Comparison of ENCODE assay signal across 1 mouse cellular context in the genomic region with DNA sequence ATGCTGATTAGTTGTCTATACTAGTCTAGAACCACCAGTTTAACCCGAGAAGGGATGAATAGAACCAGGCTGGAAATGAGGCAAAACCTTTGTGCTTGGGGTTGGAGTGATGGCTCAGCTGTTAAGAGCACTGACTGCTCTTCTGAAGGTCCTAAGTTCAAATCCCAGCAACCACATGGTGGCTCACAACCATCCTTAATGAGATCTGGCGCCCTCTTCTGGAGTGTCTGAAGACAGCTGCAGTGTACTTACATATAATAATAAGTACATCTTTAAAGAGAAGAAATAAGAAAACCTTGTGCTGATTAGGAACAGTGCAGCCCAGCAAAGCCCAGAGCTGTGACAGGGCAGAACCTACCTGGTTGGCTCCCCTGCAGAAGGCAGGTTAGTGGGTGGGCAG. TPM values are rescaled to one million over a fixed set of nuclear protein-coding genes. Genes with fewer than 3 reads are reported as not detected.
"Had no signal": no experiment of that assay in that cellular context is flagged by ENCODE, and none has a peak within 500 bp of the region (broad histone marks: within the 10 kb centered on the region; RNA-seq: fewer than 3 reads in every experiment).

No protein-coding gene starts in this region.

RNA-seq across cellular contexts. Expression of gene Catip, which starts 35.0 kb away (rescaled TPM):
- total RNA-seq: neutrophil, adult 5-6 weeks had no signal
